Mouse (Mus musculus) liver, embryonic 14.5 days (tissue): ENCODE data around the gene Pdgfa. TPM values are rescaled to one million over a fixed set of nuclear protein-coding genes. Genes with fewer than 3 reads are reported as not detected.

Experiments used
- ATAC-seq: fragments of 200-750 bp; cut with Nextera tagmentation; 2 replicates; pipeline ENCODE4 v1.8.0; 2017; ENCODE audit warnings: moderate number of reproducible peaks, mild to moderate bottlenecking, moderate library complexity; ENCODE audit not compliant: insufficient read depth
- DNase-seq, 3 experiments: peaks; one replicate each; pipeline ENCODE4 v3.0.0-alpha.2; 2012 to 2013; ENCODE audit warnings: low read depth in 3 of 3, low spot score in 3 of 3
- H3K27ac ChIP-seq: fragments of 300-500 bp; sonication (generic); 2 replicates; pipeline ENCODE4 v1.5.1; 2014; ENCODE audit warnings: moderate library complexity, mild to moderate bottlenecking, control low read depth, inconsistent platforms
- H3K27me3 ChIP-seq: fragments of 300-500 bp; sonication (generic); 2 replicates; pipeline ENCODE4 v1.6.1; 2014; ENCODE audit warnings: mild to moderate bottlenecking, low read length, moderate library complexity; ENCODE audit not compliant: control insufficient read depth, insufficient read depth
- H3K36me3 ChIP-seq: fragments of 300-500 bp; sonication (generic); replicated peaks from 2 replicates; pipeline ENCODE4 v1.6.1; 2014; ENCODE audit warnings: low read depth; ENCODE audit not compliant: control insufficient read depth, insufficient read depth
- H3K4me1 ChIP-seq, 2 experiments: fragments of 200-500 bp in 1 of 2; fragments of 300-500 bp in 1 of 2; sonication (generic) in 1 of 2; replicated peaks; 2 replicates each; pipeline ENCODE4 v1.6.1; 2012 to 2014; ENCODE audit warnings: antibody characterized with exemption in 1 of 2, inconsistent platforms in 1 of 2, low read length in 1 of 2; ENCODE audit not compliant: control insufficient read depth in 2 of 2, insufficient read depth in 2 of 2
- H3K4me2 ChIP-seq: fragments of 300-500 bp; sonication (generic); 2 replicates; pipeline ENCODE4 v1.6.1; 2014; ENCODE audit warnings: low read depth, mild to moderate bottlenecking, control low read depth, moderate library complexity
- H3K4me3 ChIP-seq, 2 experiments: fragments of 200-500 bp in 1 of 2; fragments of 300-500 bp in 1 of 2; sonication (generic) in 1 of 2; 2 replicates each; pipeline ENCODE4 v1.5.1; 2012 to 2014; ENCODE audit warnings: low read depth in 2 of 2, low read length in 2 of 2, mild to moderate bottlenecking in 2 of 2, control low read depth in 1 of 2, inconsistent platforms in 1 of 2, moderate library complexity in 1 of 2; ENCODE audit not compliant: insufficient read depth in 1 of 2
- H3K9ac ChIP-seq: fragments of 300-500 bp; sonication (generic); replicated peaks from 2 replicates; pipeline ENCODE4 v1.6.1; 2014; ENCODE audit warnings: mild to moderate bottlenecking, control low read depth, moderate library complexity
- H3K9me3 ChIP-seq: fragments of 300-500 bp; sonication (generic); 2 replicates; pipeline ENCODE4 v1.6.1; 2016; ENCODE audit warnings: low read length, mixed read lengths; ENCODE audit not compliant: control insufficient read depth
- CTCF ChIP-seq: IDR thresholded peaks from 2 replicates; pipeline ENCODE4 v1.5.1; 2016; ENCODE audit warnings: antibody characterized with exemption, low read depth, control low read depth
- EP300 ChIP-seq: IDR thresholded peaks from 2 replicates; pipeline ENCODE4 v1.6.1; 2016; ENCODE audit warnings: antibody characterized with exemption, low read depth
- WGBS: fragments of 180-500 bp; shearing (Covaris S2); extraction: QIAGEN DNeasy Blood & Tissue Kit; methylation state at CpG from one replicate; pipeline ENCODE4 v1.1.7; 2014; ENCODE audit not compliant: insufficient replicate concordance; 5-methylcytosine and 5-hydroxymethylcytosine counted together
- polyA plus RNA-seq, 2 experiments: library from polyadenylated mRNA; depleted of rRNA in 1 of 2; stranded (reverse) in 1 of 2; unstranded in 1 of 2; fragments of >200 nt; fragmentation: Nextera tagmentation in 1 of 2; extraction: Ambion mirVana in 1 of 2; gene quantifications; 2 replicates each; pipeline versions ENCODE4 v1.2.1 to v1.2.3; 2012 to 2014

Pdgfa gene
- polyA plus RNA-seq, 2 experiments, result 0.39 to 1.5 TPM

GRCm38 (mm10) chr5:139017371-139018124 lies 20.4 kb upstream of the Pdgfa start:
- peaks cover 0 to 9% of the 10 kb centered on the region in 2 experiments; a peak in 1 of 4 replicates for H3K4me1 ChIP-seq

GRCm38 (mm10) chr5:139015097-139015496 lies 17.9 kb upstream of the Pdgfa start:
- peak; percentile 57 for ATAC-seq
- Histone ChIP-seq H3K4me1 (peaks cover 0 to 8% of the 10 kb centered on the region in 2 experiments; a peak in 1 of 4 replicates), H3K9ac (no peak overlapping the region), H3K4me2 (no peak overlapping the region), H3K27ac (no peak overlapping the region), H3K4me3 (no peak overlapping the region), H3K9me3 (no peaks in the 10 kb centered on the region), H3K27me3 (no peaks in the 10 kb centered on the region), H3K36me3 (no peaks in the 10 kb centered on the region)
- DNase-seq, result no peak
- 45% methylated on average over 3 of the region's 3 CpGs for WGBS
- TF ChIP-seq CTCF (no peak), EP300 (no peak)

More at GRCm38 (mm10) chr5:139017371-139018124, 20.4 kb upstream of the Pdgfa start:
- no peaks in the 10 kb centered on the region for H3K36me3 ChIP-seq
- no peak overlapping the region for H3K9ac ChIP-seq
- H3K27me3 ChIP-seq, result no peaks in the 10 kb centered on the region
- DNase-seq (peak in 1 of 3 experiments; percentile 14), ATAC-seq (peak; percentile 53; the same call in 1 of the 2 replicates)
- H3K27ac ChIP-seq, result no peak overlapping the region
- no peak overlapping the region for H3K4me2 ChIP-seq
- no peak for TF ChIP-seq EP300
- no peak for TF ChIP-seq CTCF
- no peak overlapping the region for H3K4me3 ChIP-seq
- no peaks in the 10 kb centered on the region for H3K9me3 ChIP-seq
- WGBS, result 51% methylated on average over 15 of the region's 15 CpGs

DNA sequence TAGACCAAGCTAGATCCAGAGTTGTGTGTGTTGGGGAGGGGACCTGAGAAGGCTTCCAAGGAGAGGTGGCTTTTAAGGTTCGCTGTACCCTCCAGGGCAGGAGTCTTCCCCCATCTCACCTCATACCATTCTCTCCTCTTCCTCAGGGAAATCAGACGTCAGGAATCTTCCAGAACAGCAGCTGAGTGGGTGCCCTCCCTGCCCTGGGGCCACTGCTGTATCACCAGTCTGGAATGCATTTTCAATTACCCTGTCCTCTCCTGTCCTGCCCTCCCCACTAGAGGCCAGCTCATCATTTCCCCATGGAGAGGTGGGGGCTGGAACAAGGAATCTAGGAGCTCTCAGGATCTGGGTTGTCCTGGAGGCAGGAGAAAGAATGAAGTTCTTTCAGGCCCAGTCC lies 13.5 kb upstream of the Pdgfa start:
- H3K4me3 ChIP-seq, result no peak overlapping the region
- TF ChIP-seq CTCF (no peak), EP300 (no peak)
- H3K9ac ChIP-seq, result no peak overlapping the region
- 61% methylated on average over 2 of the region's 2 CpGs for WGBS
- no peak overlapping the region for H3K27ac ChIP-seq
- DNase-seq, result no peak
- H3K36me3 ChIP-seq, result no peaks in the 10 kb centered on the region
- H3K4me1 ChIP-seq, result no peaks in the 10 kb centered on the region
- H3K4me2 ChIP-seq, result no peak overlapping the region
- no peak for ATAC-seq
- H3K27me3 ChIP-seq, result no peaks in the 10 kb centered on the region
- H3K9me3 ChIP-seq, result no peaks in the 10 kb centered on the region

- TF ChIP-seq CTCF, result peak; percentile 33
- no peak for TF ChIP-seq EP300
- Histone ChIP-seq H3K9ac (no peak overlapping the region), H3K4me2 (no peak overlapping the region), H3K4me1 (no peaks in the 10 kb centered on the region), H3K27me3 (no peaks in the 10 kb centered on the region), H3K36me3 (no peaks in the 10 kb centered on the region), H3K27ac (no peak overlapping the region), H3K4me3 (no peak overlapping the region), H3K9me3 (no peaks in the 10 kb centered on the region)
- no peak for DNase-seq
- WGBS, result 39% methylated on average over 4 of the region's 4 CpGs
- ATAC-seq, result no peak
Measured at GRCm38 (mm10) chr5:139007141-139007775, 10.1 kb upstream of the Pdgfa start.

DNA sequence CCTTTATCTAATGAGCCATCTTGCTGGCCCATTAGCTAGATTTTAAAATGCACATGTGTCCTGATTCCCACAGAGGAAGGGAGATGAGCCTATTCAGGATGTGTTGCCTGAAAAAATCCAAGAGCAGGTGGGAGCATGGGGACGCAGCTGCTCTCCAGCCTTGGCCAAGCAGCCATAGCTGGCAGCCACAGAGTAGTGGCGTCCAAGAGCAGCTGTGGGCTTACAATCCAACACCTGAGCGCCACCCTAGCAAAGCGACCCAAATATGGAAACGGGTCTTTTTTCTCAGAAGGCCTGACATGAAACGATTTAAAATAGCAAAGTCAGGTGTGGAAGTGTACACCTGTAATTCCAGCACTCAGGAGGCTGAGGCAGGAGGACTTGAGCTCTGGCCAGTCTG lies 7.4 kb upstream of the Pdgfa start:
- ATAC-seq, result no peak
- Histone ChIP-seq H3K27ac (no peak overlapping the region), H3K36me3 (no peaks in the 10 kb centered on the region), H3K27me3 (peaks cover 5% of the 10 kb centered on the region), H3K4me2 (no peak overlapping the region), H3K4me3 (no peak overlapping the region), H3K9ac (no peak overlapping the region), H3K9me3 (no peaks in the 10 kb centered on the region), H3K4me1 (no peaks in the 10 kb centered on the region)
- TF ChIP-seq EP300, result no peak
- no peak for TF ChIP-seq CTCF
- 48% methylated on average over 6 of the region's 6 CpGs for WGBS
- no peak for DNase-seq
